Mouse (Mus musculus) heart, postnatal 0 days (tissue): Measurements from ENCODE around the gene Tmem132c. TPM values are rescaled to one million over a fixed set of nuclear protein-coding genes. Genes with fewer than 3 reads are reported as not detected.

Experiments
- ATAC-seq: fragments of 200-750 bp; cut with Nextera tagmentation; 2 replicates; pipeline ENCODE4 v1.8.0; 2017; ENCODE audit warnings: low read depth, moderate number of reproducible peaks, moderate library complexity; ENCODE audit not compliant: insufficient read depth
- DNase-seq: peaks from one replicate; pipeline ENCODE4 v3.0.0-alpha.2; 2016; ENCODE audit warnings: low spot score
- H3K27ac ChIP-seq: fragments of 300-500 bp; sonication (generic); 2 replicates; pipeline ENCODE4 v1.5.1; 2014; ENCODE audit warnings: low read depth, mild to moderate bottlenecking
- H3K27me3 ChIP-seq: fragments of 300-500 bp; sonication (generic); 2 replicates; pipeline ENCODE4 v1.6.1; 2014; ENCODE audit warnings: low read length, mixed read lengths; ENCODE audit not compliant: control insufficient read depth, insufficient read depth
- H3K36me3 ChIP-seq: fragments of 300-500 bp; sonication (generic); replicated peaks from 2 replicates; pipeline ENCODE4 v1.6.1; 2014; ENCODE audit warnings: low read length, mixed read lengths; ENCODE audit not compliant: control insufficient read depth, insufficient read depth
- H3K4me1 ChIP-seq: fragments of 300-500 bp; sonication (generic); 2 replicates; pipeline ENCODE4 v1.6.1; 2014; ENCODE audit warnings: antibody characterized with exemption; ENCODE audit not compliant: control insufficient read depth, insufficient read depth
- H3K4me2 ChIP-seq: fragments of 300-500 bp; sonication (generic); 2 replicates; pipeline ENCODE4 v1.6.1; 2014; ENCODE audit warnings: low read depth, mild to moderate bottlenecking, low read length, moderate library complexity
- H3K4me3 ChIP-seq: fragments of 300-500 bp; sonication (generic); 2 replicates; pipeline ENCODE4 v1.5.1; 2014; ENCODE audit warnings: low read depth, low read length
- H3K9ac ChIP-seq: fragments of 300-500 bp; sonication (generic); replicated peaks from 2 replicates; pipeline ENCODE4 v1.6.1; 2014; ENCODE audit warnings: low read depth, low read length, mixed read lengths
- H3K9me3 ChIP-seq: fragments of 300-500 bp; sonication (generic); replicated peaks from 2 replicates; pipeline ENCODE4 v1.6.1; 2016; ENCODE audit warnings: low read length; ENCODE audit not compliant: control insufficient read depth
- CTCF ChIP-seq: IDR thresholded peaks from 2 replicates; pipeline ENCODE4 v1.5.1; 2016; ENCODE audit warnings: antibody characterized with exemption, control low read depth, low read depth
- EP300 ChIP-seq: IDR thresholded peaks from 2 replicates; pipeline ENCODE4 v1.6.1; 2016; ENCODE audit warnings: antibody characterized with exemption, low read depth
- WGBS: fragments of 180-500 bp; shearing (Covaris S2); extraction: QIAGEN DNeasy Blood & Tissue Kit; methylation state at CpG from one replicate; pipeline ENCODE4 v1.1.7; 2014; 5-methylcytosine and 5-hydroxymethylcytosine counted together
- polyA plus RNA-seq: library from polyadenylated mRNA; unstranded; fragments of >200 nt; fragmentation: Nextera tagmentation; extraction: Ambion mirVana; gene quantifications from 2 replicates; pipeline ENCODE4 v1.2.1, GENCODE M21; 2015
- total RNA-seq: library from RNA; depleted of rRNA; stranded (reverse); fragments of >200 nt; gene quantifications from 2 replicates; pipeline ENCODE4 v1.2.3, GENCODE M21; 2014; ENCODE audit warnings: low replicate concordance

Gene Tmem132c
- total and polyA plus RNA-seq, 2 experiments from 2014 or later = 0.16 to 1.0 TPM

DNA sequence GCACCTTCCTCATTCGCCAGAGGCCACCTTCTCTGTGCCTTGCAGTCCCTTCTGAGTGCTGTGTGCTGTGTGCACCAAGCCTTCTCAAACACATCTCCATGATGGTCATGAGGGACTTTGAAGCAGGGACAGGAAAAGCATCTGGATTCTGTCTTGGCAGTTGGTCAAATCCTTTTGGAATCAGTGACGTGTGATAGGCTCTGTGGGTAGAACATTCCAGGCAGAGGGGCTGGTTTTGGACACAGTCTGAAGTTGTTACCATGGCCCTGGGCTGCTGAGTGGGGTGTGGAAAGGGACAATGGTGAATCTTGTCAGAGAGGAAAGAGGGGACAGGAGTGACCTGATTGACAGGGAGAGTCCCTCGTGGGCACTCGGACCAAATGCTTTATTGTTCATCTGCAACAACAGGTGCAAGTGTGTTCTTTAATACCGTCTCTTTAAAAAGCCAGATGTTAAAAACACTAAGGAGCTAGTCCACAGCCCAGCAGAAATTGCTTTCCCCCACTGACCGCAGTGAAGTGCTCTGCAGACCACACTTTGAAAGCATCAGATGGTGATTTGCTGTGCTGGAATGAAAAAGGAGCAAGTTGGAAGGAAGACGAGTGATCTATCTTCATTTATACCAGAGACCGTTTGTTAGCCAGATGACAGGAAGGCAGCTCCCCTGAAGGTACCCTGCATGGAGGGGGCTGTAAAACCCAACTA is 242.5 kb downstream of the Tmem132c start:
- no peak for ATAC-seq
- Histone ChIP-seq H3K4me1 (no peaks in the 10 kb centered on the region; the same call in 1 of the 2 replicates), H3K27ac (no peak overlapping the region), H3K4me3 (no peak overlapping the region), H3K27me3 (no peaks in the 10 kb centered on the region), H3K9ac (no peak overlapping the region), H3K9me3 (no peaks in the 10 kb centered on the region), H3K4me2 (no peak overlapping the region), H3K36me3 (no peaks in the 10 kb centered on the region)
- WGBS = 44% methylated on average over 8 of the region's 8 CpGs
- TF ChIP-seq EP300 (no peak), CTCF (no peak)
- DNase-seq = no peak

GRCm38 (mm10) chr5:127484813-127485486 is 243.3 kb downstream of the Tmem132c start:
- Histone ChIP-seq H3K4me1 (no peaks in the 10 kb centered on the region; the same call in 1 of the 2 replicates), H3K4me3 (no peak overlapping the region), H3K4me2 (peak overlapping the region; percentile 30; the same call in 1 of the 2 replicates), H3K27me3 (no peaks in the 10 kb centered on the region), H3K27ac (peak overlapping the region; percentile 15; the same call in 1 of the 2 replicates), H3K9ac (no peak overlapping the region), H3K36me3 (no peaks in the 10 kb centered on the region), H3K9me3 (peaks cover 3% of the 10 kb centered on the region; the same call in 1 of the 2 replicates)
- DNase-seq (no peak), ATAC-seq (no peak)
- 53% methylated on average over 13 of the region's 13 CpGs for WGBS
- TF ChIP-seq EP300 (no peak), CTCF (no peak)

- no peaks in the 10 kb centered on the region; the same call in 1 of the 2 replicates for H3K4me1 ChIP-seq
- TF ChIP-seq EP300 (no peak), CTCF (no peak)
- no peaks in the 10 kb centered on the region for H3K27me3 ChIP-seq
- H3K4me3 ChIP-seq = no peak overlapping the region
- peaks cover 3% of the 10 kb centered on the region; the same call in 1 of the 2 replicates for H3K9me3 ChIP-seq
- 74% methylated on average over 6 of the region's 6 CpGs for WGBS
- H3K9ac ChIP-seq = no peak overlapping the region
- no peaks in the 10 kb centered on the region for H3K36me3 ChIP-seq
- H3K27ac ChIP-seq = no peak overlapping the region
- ATAC-seq (no peak), DNase-seq (no peak)
- no peak overlapping the region for H3K4me2 ChIP-seq
These were observed 245.6 kb downstream of the Tmem132c start for GRCm38 (mm10) chr5:127487190-127487589.

DNA sequence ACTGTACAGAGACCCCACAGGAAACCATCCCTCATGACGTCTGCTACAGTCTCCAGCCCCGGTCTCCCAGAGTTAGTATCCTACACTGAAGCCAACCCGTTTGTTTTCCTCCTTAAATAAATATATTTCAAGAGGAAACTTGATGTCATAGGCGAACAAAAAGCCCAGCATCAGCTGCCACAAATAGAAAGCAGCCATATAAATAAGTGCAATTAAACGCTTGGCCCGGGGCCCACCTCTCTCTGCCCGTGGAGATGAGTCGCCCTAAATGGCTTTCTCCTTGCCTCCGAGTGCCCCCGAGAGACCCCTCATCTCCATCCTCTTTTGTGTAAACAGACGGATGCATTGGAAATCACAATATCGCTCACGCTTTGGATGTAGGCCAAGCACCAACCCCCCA is 247.1 kb downstream of the Tmem132c start:
- Histone ChIP-seq H3K4me1 (no peaks in the 10 kb centered on the region; the same call in 1 of the 2 replicates), H3K4me2 (no peak overlapping the region), H3K27ac (no peak overlapping the region), H3K36me3 (no peaks in the 10 kb centered on the region), H3K9me3 (peaks cover 3% of the 10 kb centered on the region; the same call in 1 of the 2 replicates), H3K9ac (no peak overlapping the region), H3K4me3 (no peak overlapping the region), H3K27me3 (no peaks in the 10 kb centered on the region)
- ATAC-seq (no peak), DNase-seq (no peak)
- WGBS = 67% methylated on average over 13 of the region's 13 CpGs
- TF ChIP-seq EP300 = no peak
- no peak for TF ChIP-seq CTCF

GRCm38 (mm10) chr5:127491724-127492123 is 250.1 kb downstream of the Tmem132c start:
- Histone ChIP-seq H3K36me3 (no peaks in the 10 kb centered on the region), H3K4me1 (no peaks in the 10 kb centered on the region), H3K27me3 (no peaks in the 10 kb centered on the region), H3K27ac (no peak overlapping the region), H3K4me3 (no peak overlapping the region), H3K4me2 (no peak overlapping the region), H3K9me3 (peaks cover 3% of the 10 kb centered on the region; the same call in 1 of the 2 replicates), H3K9ac (no peak overlapping the region)
- DNase-seq = no peak
- no peak for TF ChIP-seq EP300
- TF ChIP-seq CTCF = no peak
- WGBS = 70% methylated on average over 3 of the region's 3 CpGs
- ATAC-seq = no peak
